Mouse (Mus musculus) limb, embryonic 12.5 days (tissue): ENCODE results near the gene Gm20518. TPM values are rescaled to one million over a fixed set of nuclear protein-coding genes. Genes with fewer than 3 reads are reported as not detected.

Source experiments
- ATAC-seq: fragments of 200-750 bp; cut with Nextera tagmentation; 2 replicates; pipeline ENCODE4 v1.8.0; 2017; ENCODE audit warnings: low read depth, moderate TSS enrichment; ENCODE audit not compliant: insufficient number of reproducible peaks, insufficient read depth, low FRiP score, low TSS enrichment
- H3K27ac ChIP-seq: fragments of 300-500 bp; sonication (generic); 2 replicates; pipeline ENCODE4 v1.5.1; 2016; ENCODE audit warnings: mild to moderate bottlenecking, moderate library complexity
- H3K27me3 ChIP-seq: fragments of 300-500 bp; sonication (generic); 2 replicates; pipeline ENCODE4 v1.6.1; 2016; ENCODE audit warnings: mild to moderate bottlenecking, moderate library complexity
- H3K36me3 ChIP-seq: fragments of 300-500 bp; sonication (generic); 2 replicates; pipeline ENCODE4 v1.6.1; 2016; ENCODE audit warnings: mild to moderate bottlenecking, moderate library complexity
- H3K4me1 ChIP-seq: fragments of 300-500 bp; sonication (generic); replicated peaks from 2 replicates; pipeline ENCODE4 v1.6.1; 2016
- H3K4me2 ChIP-seq: fragments of 300-500 bp; sonication (generic); 2 replicates; pipeline ENCODE4 v1.6.1; 2016; ENCODE audit warnings: mild to moderate bottlenecking, moderate library complexity
- H3K4me3 ChIP-seq: fragments of 300-500 bp; sonication (generic); replicated peaks from 2 replicates; pipeline ENCODE4 v1.5.1; 2016; ENCODE audit warnings: mild to moderate bottlenecking
- H3K9ac ChIP-seq: fragments of 300-500 bp; sonication (generic); replicated peaks from 2 replicates; pipeline ENCODE4 v1.6.1; 2016; ENCODE audit warnings: mild to moderate bottlenecking, moderate library complexity
- H3K9me3 ChIP-seq: fragments of 300-500 bp; sonication (generic); 2 replicates; pipeline ENCODE4 v1.6.1; 2016; ENCODE audit warnings: mild to moderate bottlenecking, moderate library complexity
- WGBS: fragments of 180-500 bp; shearing (Covaris S2); methylation state at CpG from one replicate; pipeline ENCODE4 v1.1.7; 2016; 5-methylcytosine and 5-hydroxymethylcytosine counted together
- polyA plus RNA-seq: library from polyadenylated mRNA; unstranded; fragments of >200 nt; fragmentation: Nextera tagmentation; extraction: Ambion mirVana; gene quantifications from 2 replicates; pipeline ENCODE4 v1.2.1, GENCODE M21; 2016

Gm20518 gene
- polyA plus RNA-seq: 0.31 and 0.36 TPM in 2 replicates

GRCm38 (mm10) chr16:17891567-17891959 lies at the start of gene Gm20518:
Gene Gm20518, minus strand, starts transcription at chr16:17891671.
- H3K4me1 ChIP-seq: peaks cover 26% of the 10 kb centered on the region
- WGBS: under 1% methylated on average over 37 of the region's 38 CpGs
- H3K9me3 ChIP-seq: no peaks in the 10 kb centered on the region
- H3K9ac ChIP-seq: peak within 1 kb of the TSS; percentile 98
- no peaks in the 10 kb centered on the region for H3K27me3 ChIP-seq
- ATAC-seq: peak; percentile 97
- peak within 1 kb of the TSS; percentile 95 for H3K4me3 ChIP-seq
- peak within 1 kb of the TSS; percentile 93 for H3K4me2 ChIP-seq
- peaks cover 4% of the 10 kb centered on the region; the same call in 1 of the 2 replicates for H3K36me3 ChIP-seq
- H3K27ac ChIP-seq: peak within 1 kb of the TSS; percentile 95

- Histone ChIP-seq H3K36me3 (no peaks in the 10 kb centered on the region), H3K4me2 (no peak overlapping the region), H3K4me3 (no peak overlapping the region), H3K4me1 (no peaks in the 10 kb centered on the region; the same call in 1 of the 2 replicates), H3K9ac (no peak overlapping the region), H3K27ac (no peak overlapping the region), H3K9me3 (no peaks in the 10 kb centered on the region), H3K27me3 (peaks cover 19% of the 10 kb centered on the region)
- 67% methylated on average over 9 of the region's 9 CpGs for WGBS
- ATAC-seq: no peak
Observed at GRCm38 (mm10) chr16:17939255-17939751, 47.8 kb upstream of the Gm20518 start.

DNA sequence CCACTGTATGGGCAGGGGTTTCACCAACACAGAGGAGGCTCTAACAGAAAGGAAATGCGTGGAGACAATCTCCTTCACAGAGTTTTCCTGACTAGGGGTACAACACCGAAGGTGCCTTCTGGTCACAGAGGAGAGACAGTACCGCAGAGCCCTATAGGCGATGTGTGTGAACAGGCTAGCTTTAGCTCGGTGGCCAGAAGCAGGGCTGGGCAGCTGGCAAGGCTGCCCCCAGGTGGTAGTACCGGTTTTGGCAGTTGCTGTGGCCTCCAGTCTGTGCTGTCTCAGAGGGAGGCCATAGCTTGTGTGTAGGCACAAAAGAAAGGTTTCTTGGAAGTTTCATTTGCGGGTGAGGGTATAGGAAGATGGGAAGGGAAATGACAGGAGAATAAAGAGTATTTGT lies 47.4 kb upstream of the Gm20518 start:
- Histone ChIP-seq H3K4me2 (no peak overlapping the region), H3K36me3 (no peaks in the 10 kb centered on the region), H3K27me3 (peaks cover 19% of the 10 kb centered on the region), H3K4me1 (no peaks in the 10 kb centered on the region; the same call in 1 of the 2 replicates), H3K27ac (no peak overlapping the region), H3K9ac (no peak overlapping the region), H3K4me3 (no peak overlapping the region), H3K9me3 (no peaks in the 10 kb centered on the region)
- peak; percentile 73; the same call in 1 of the 2 replicates for ATAC-seq
- 10% methylated on average over 7 of the region's 7 CpGs for WGBS

GRCm38 (mm10) chr16:17938187-17938586 lies 46.7 kb upstream of the Gm20518 start:
- Histone ChIP-seq H3K4me1 (no peaks in the 10 kb centered on the region; the same call in 1 of the 2 replicates), H3K9me3 (no peaks in the 10 kb centered on the region), H3K4me3 (no peak overlapping the region), H3K9ac (no peak overlapping the region), H3K27ac (no peak overlapping the region), H3K27me3 (peaks cover 19% of the 10 kb centered on the region), H3K4me2 (no peak overlapping the region), H3K36me3 (no peaks in the 10 kb centered on the region)
- no peak for ATAC-seq
- WGBS: 83% methylated on average over 7 of the region's 7 CpGs

GRCm38 (mm10) chr16:17936776-17937175 lies 45.3 kb upstream of the Gm20518 start:
- no peak for ATAC-seq
- Histone ChIP-seq H3K9ac (no peak overlapping the region), H3K27me3 (peaks cover 19% of the 10 kb centered on the region), H3K4me2 (no peak overlapping the region), H3K4me1 (no peaks in the 10 kb centered on the region; the same call in 1 of the 2 replicates), H3K9me3 (no peaks in the 10 kb centered on the region), H3K36me3 (no peaks in the 10 kb centered on the region), H3K27ac (no peak overlapping the region), H3K4me3 (no peak overlapping the region)
- 79% methylated on average over 10 of the region's 10 CpGs for WGBS

- Histone ChIP-seq H3K36me3 (no peaks in the 10 kb centered on the region), H3K9me3 (no peaks in the 10 kb centered on the region), H3K9ac (no peak overlapping the region), H3K4me2 (no peak overlapping the region), H3K4me1 (no peaks in the 10 kb centered on the region; the same call in 1 of the 2 replicates), H3K27me3 (peaks cover 19% of the 10 kb centered on the region), H3K27ac (no peak overlapping the region), H3K4me3 (no peak overlapping the region)
- no peak for ATAC-seq
- WGBS: 72% methylated on average over 3 of the region's 3 CpGs
Observed at GRCm38 (mm10) chr16:17934445-17934910, 43.0 kb upstream of the Gm20518 start.

GRCm38 (mm10) chr16:17933594-17934444 lies 42.3 kb upstream of the Gm20518 start:
- no peak for ATAC-seq
- H3K36me3 ChIP-seq: no peaks in the 10 kb centered on the region
- H3K9me3 ChIP-seq: no peaks in the 10 kb centered on the region
- H3K9ac ChIP-seq: no peak overlapping the region
- peaks cover 3% of the 10 kb centered on the region for H3K4me1 ChIP-seq
- H3K4me3 ChIP-seq: no peak overlapping the region
- H3K4me2 ChIP-seq: no peak overlapping the region
- H3K27ac ChIP-seq: no peak overlapping the region
- peaks cover 19% of the 10 kb centered on the region for H3K27me3 ChIP-seq
- WGBS: 71% methylated on average over 9 of the region's 9 CpGs

DNA sequence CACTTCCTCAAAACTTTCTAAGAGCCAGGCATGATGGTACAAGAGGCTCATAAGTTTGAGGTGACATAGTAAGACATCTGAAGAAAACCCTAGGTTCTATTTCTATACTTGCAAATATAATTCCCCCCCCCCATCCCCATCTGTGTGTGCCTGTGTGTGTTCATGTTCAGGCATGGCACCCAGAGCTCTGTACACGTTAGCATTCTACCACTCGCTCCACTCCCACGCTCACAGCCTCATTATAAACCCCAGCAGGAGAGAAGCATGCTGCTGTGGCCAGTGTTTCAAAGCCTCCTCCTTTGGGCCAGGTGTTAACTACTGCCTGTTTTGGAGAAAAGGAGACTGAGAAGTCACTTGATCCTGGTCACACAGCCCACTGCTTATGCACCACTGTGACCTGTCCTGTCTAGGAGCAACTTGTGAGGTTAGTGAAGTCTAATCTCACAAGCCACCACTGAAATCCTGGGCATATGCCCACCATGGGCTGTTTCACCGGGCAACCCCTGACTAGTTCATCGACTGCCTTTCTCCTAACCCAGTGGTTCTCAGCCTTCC lies 40.5 kb upstream of the Gm20518 start:
- H3K4me1 ChIP-seq: peaks cover 6% of the 10 kb centered on the region
- no peaks in the 10 kb centered on the region for H3K9me3 ChIP-seq
- no peak overlapping the region for H3K27ac ChIP-seq
- no peak for ATAC-seq
- no peak overlapping the region for H3K9ac ChIP-seq
- 61% methylated on average over 5 of the region's 5 CpGs for WGBS
- H3K4me3 ChIP-seq: no peak overlapping the region
- no peak overlapping the region for H3K4me2 ChIP-seq
- no peaks in the 10 kb centered on the region for H3K36me3 ChIP-seq
- peaks cover 10% of the 10 kb centered on the region for H3K27me3 ChIP-seq

DNA sequence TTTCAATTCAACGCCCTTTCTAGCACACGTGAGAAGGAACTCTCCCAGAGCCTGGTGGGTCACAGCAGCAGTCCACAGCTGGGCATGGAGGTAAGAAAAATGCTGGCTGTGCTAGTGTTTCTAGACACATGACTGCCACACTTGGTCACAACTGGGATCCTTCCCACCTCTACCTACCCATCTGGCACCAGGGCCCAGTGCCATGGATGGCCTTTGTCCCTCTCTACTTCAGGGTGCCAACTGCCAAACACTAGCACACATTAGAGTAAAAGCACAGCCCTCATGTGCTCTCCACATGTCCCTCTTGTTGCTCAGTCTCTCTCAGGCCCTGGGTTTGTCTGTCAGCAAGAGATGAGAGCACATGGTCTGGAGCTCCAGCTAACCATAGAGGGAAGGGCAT lies 38.2 kb upstream of the Gm20518 start:
- no peak overlapping the region for H3K4me3 ChIP-seq
- ATAC-seq: no peak
- 80% methylated on average over 2 of the region's 2 CpGs for WGBS
- no peak overlapping the region for H3K27ac ChIP-seq
- no peak overlapping the region for H3K9ac ChIP-seq
- peaks cover 19% of the 10 kb centered on the region for H3K36me3 ChIP-seq
- H3K27me3 ChIP-seq: 0 out of 2 replicates have a peak, but pooled peaks cover 5% of the 10 kb centered on the region
- H3K4me1 ChIP-seq: peaks cover 11% of the 10 kb centered on the region
- no peaks in the 10 kb centered on the region for H3K9me3 ChIP-seq
- no peak overlapping the region for H3K4me2 ChIP-seq

DNA sequence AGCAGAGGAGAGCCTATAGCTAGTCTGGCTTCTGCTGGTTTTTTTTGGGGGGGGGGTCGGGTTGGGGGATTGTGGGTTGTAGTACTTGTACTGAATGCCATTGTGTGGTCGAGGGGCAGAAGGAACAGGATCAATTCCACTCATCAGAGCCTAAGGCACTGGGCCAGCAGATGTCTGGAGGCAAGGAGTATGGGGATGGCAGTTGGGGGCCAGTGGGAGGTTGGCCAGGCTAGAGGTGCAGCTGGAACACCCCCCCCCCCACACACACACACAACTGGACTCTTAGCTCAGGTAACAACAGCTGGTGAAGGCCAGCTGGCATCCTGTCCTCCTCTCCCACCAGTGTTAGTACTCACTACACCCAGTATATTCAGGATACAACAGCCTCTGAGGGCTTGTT lies 37.7 kb upstream of the Gm20518 start:
- H3K27ac ChIP-seq: no peak overlapping the region
- no peak overlapping the region for H3K4me3 ChIP-seq
- no peak overlapping the region for H3K9ac ChIP-seq
- H3K4me1 ChIP-seq: peaks cover 11% of the 10 kb centered on the region
- H3K36me3 ChIP-seq: peaks cover 20% of the 10 kb centered on the region
- H3K4me2 ChIP-seq: no peak overlapping the region
- ATAC-seq: no peak
- 0 out of 2 replicates have a peak, but pooled peaks cover 5% of the 10 kb centered on the region for H3K27me3 ChIP-seq
- WGBS: 13% methylated on average over 2 of the region's 2 CpGs
- no peaks in the 10 kb centered on the region for H3K9me3 ChIP-seq

- Histone ChIP-seq H3K27me3 (0 out of 2 replicates have a peak, but pooled peaks cover 5% of the 10 kb centered on the region), H3K27ac (peak overlapping the region; percentile 82), H3K4me2 (peak overlapping the region; percentile 93), H3K9ac (peak overlapping the region; percentile 83), H3K4me3 (peak overlapping the region; percentile 83), H3K36me3 (peaks cover 20% of the 10 kb centered on the region), H3K4me1 (peaks cover 11% of the 10 kb centered on the region), H3K9me3 (no peaks in the 10 kb centered on the region)
- peak; percentile 38; the same call in 1 of the 2 replicates for ATAC-seq
- WGBS: under 1% methylated on average over 9 of the region's 9 CpGs
Observed at GRCm38 (mm10) chr16:17928627-17929104, 37.2 kb upstream of the Gm20518 start.
